Mouse (Mus musculus) intestine, postnatal 0 days (tissue): ENCODE results near the gene Cmss1. TPM values are rescaled to one million over a fixed set of nuclear protein-coding genes. Genes with fewer than 3 reads are reported as not detected.

Experiments
- ATAC-seq: fragments of 200-750 bp; cut with Nextera tagmentation; 2 replicates; pipeline ENCODE4 v1.8.0; 2017; ENCODE audit warnings: mild to moderate bottlenecking, moderate TSS enrichment, moderate library complexity
- H3K27ac ChIP-seq: fragments of 300-500 bp; sonication (generic); 2 replicates; pipeline ENCODE4 v1.5.1; 2014; ENCODE audit warnings: mild to moderate bottlenecking, low read depth, low read length, moderate library complexity
- H3K27me3 ChIP-seq: fragments of 300-500 bp; sonication (generic); replicated peaks from 2 replicates; pipeline ENCODE4 v1.6.1; 2014; ENCODE audit warnings: low read length, mixed read lengths; ENCODE audit not compliant: control insufficient read depth, insufficient read depth
- H3K36me3 ChIP-seq: fragments of 300-500 bp; sonication (generic); 2 replicates; pipeline ENCODE4 v1.6.1; 2014; ENCODE audit warnings: mild to moderate bottlenecking, moderate library complexity; ENCODE audit not compliant: control insufficient read depth, insufficient read depth
- H3K4me1 ChIP-seq: fragments of 300-500 bp; sonication (generic); replicated peaks from 2 replicates; pipeline ENCODE4 v1.6.1; 2014; ENCODE audit warnings: antibody characterized with exemption, low read length, mixed read lengths; ENCODE audit not compliant: control insufficient read depth, insufficient read depth
- H3K4me2 ChIP-seq: fragments of 300-500 bp; sonication (generic); replicated peaks from 2 replicates; pipeline ENCODE4 v1.6.1; 2014; ENCODE audit warnings: low read depth, mild to moderate bottlenecking, moderate library complexity
- H3K4me3 ChIP-seq: fragments of 300-500 bp; sonication (generic); 2 replicates; pipeline ENCODE4 v1.5.1; 2014; ENCODE audit warnings: low read depth, low read length
- H3K9ac ChIP-seq: fragments of 300-500 bp; sonication (generic); 2 replicates; pipeline ENCODE4 v1.6.1; 2014; ENCODE audit warnings: mild to moderate bottlenecking, low read depth, low read length
- H3K9me3 ChIP-seq: fragments of 300-500 bp; sonication (generic); 2 replicates; pipeline ENCODE4 v1.6.1; 2016; ENCODE audit warnings: mixed run types; ENCODE audit not compliant: control insufficient read depth
- CTCF ChIP-seq: sonication (generic); IDR thresholded peaks from 2 replicates; pipeline ENCODE4 v1.5.1; 2016; ENCODE audit warnings: low read depth, mild to moderate bottlenecking, control low read depth, antibody characterized with exemption, moderate library complexity
- WGBS: fragments of 180-500 bp; shearing (Covaris S2); extraction: QIAGEN DNeasy Blood & Tissue Kit; methylation state at CpG from one replicate; pipeline ENCODE4 v1.1.7; 2014; 5-methylcytosine and 5-hydroxymethylcytosine counted together
- polyA plus RNA-seq: library from polyadenylated mRNA; unstranded; fragments of >200 nt; fragmentation: Nextera tagmentation; extraction: Ambion mirVana; gene quantifications from 2 replicates; pipeline ENCODE4 v1.2.1, GENCODE M21; 2015

Gene Cmss1
- polyA plus RNA-seq, 1 experiment from 2014 or later = 19.1 TPM

- Histone ChIP-seq H3K36me3 (no peaks in the 10 kb centered on the region), H3K4me3 (no peak overlapping the region), H3K27ac (no peak overlapping the region), H3K9me3 (no peaks in the 10 kb centered on the region), H3K9ac (no peak overlapping the region), H3K4me1 (no peaks in the 10 kb centered on the region), H3K4me2 (no peak overlapping the region), H3K27me3 (no peaks in the 10 kb centered on the region)
- no peak for TF ChIP-seq CTCF
- 69% methylated on average over 10 of the region's 10 CpGs for WGBS
- ATAC-seq = no peak
These were observed 346.5 kb downstream of the Cmss1 start for GRCm38 (mm10) chr16:57260152-57260551.

- H3K4me2 ChIP-seq = no peak overlapping the region
- WGBS = 85% methylated on average over 13 of the region's 13 CpGs
These were observed 347.1 kb downstream of the Cmss1 start for GRCm38 (mm10) chr16:57259356-57260083.

More at GRCm38 (mm10) chr16:57259356-57260083, 347.1 kb downstream of the Cmss1 start:
- ATAC-seq = no peak
- Histone ChIP-seq H3K4me3 (no peak overlapping the region), H3K27ac (no peak overlapping the region), H3K9me3 (no peaks in the 10 kb centered on the region), H3K4me1 (no peaks in the 10 kb centered on the region), H3K27me3 (no peaks in the 10 kb centered on the region), H3K9ac (no peak overlapping the region), H3K36me3 (no peaks in the 10 kb centered on the region)
- no peak for TF ChIP-seq CTCF

Other genes with a start within 250 kb of the Cmss1 start
- 7.3 and 9.1 TPM in 2 replicates for gene Col8a1, start 147.9 kb upstream of the Cmss1 start, polyA plus RNA-seq